8 mouse cellular contexts compared by ENCODE assay signal in the genomic region with DNA sequence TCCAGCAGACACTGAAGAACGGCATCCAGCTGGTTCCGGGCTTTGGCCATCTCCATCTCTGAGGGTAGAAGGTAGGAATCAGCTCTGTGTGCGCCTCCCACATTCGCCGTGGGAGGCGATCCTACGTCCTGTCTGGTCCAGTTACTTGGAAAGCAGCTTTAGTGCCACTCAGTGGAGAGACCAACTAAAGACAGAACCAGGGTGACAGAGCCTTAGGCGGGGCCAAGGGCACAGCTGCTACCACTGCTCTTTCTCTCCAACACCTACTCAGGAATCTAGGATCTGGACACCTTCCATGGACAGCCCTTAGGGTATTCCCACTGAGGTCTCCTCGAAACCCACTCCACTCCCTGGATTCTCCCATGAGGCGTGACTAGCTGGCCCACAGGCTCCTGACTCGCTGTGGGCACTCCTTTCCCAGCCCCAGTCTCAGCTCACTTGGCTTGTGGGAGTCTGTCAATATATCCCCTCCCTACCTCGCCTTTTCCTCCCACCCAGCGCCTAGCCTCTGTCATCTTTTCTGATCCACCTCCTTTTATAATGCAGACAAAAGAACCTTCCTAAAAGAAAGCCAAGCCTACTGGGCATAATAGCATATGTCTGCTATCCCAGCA. TPM values are rescaled to one million over a fixed set of nuclear protein-coding genes. Genes with fewer than 3 reads are reported as not detected.
A peak's percentile ranks its signal among the peaks of the same experiment; 100 is the strongest.
DNase-seq lines count a peak whose midpoint lies in the region; ATAC-seq and TF ChIP-seq lines count a peak whose summit lies in the region.

No protein-coding gene starts in this region.

- H3K9ac ChIP-seq in forebrain, embryonic 11.5 days (ENCODE audit: low read length): no peak overlapping the region
- peak overlapping the region; percentile 67; the same call in 1 of the 2 replicates for H3K9ac ChIP-seq in limb, embryonic 14.5 days (ENCODE audit: low read depth, low read length, severe bottlenecking)

- 0 out of 2 replicates have a peak overlapping the region, but pooled peaks have one; percentile 18 for H3K4me2 ChIP-seq in forebrain, embryonic 11.5 days (ENCODE audit: low read depth, low read length, severe bottlenecking)
- peak overlapping the region; percentile 91; the same call in 1 of the 2 replicates for H3K4me2 ChIP-seq in limb, embryonic 14.5 days (replicated peaks; ENCODE audit: low read depth, low read length, severe bottlenecking)

- peak; percentile 56 for DNase-seq in cerebellum, adult 9-11 months
- no peak for DNase-seq in cerebellum, postnatal 25 days
- peak; percentile 32 for DNase-seq in 3T3-L1 (ENCODE audit: low read depth, low spot score)
- no peak for DNase-seq in forebrain, embryonic 11.5 days (ENCODE audit: low spot score)
- no peak for DNase-seq in limb, embryonic 14.5 days (ENCODE audit: low spot score)
- DNase-seq in spleen, postnatal 14 days (ENCODE audit: low spot score in 2 of 2): no peak
- no peak for DNase-seq in natural killer cell, adult 2 months (ENCODE audit: low spot score in 2 of 2)
- no peak for DNase-seq in urinary bladder, postnatal 4 days (ENCODE audit: low spot score in 2 of 2)

- H3K4me1 ChIP-seq in forebrain, embryonic 11.5 days (replicated peaks; ENCODE audit: control insufficient read depth, insufficient read depth, low read length): peaks cover 7% of the 10 kb centered on the region; the same call in 1 of the 2 replicates
- peaks cover 21% of the 10 kb centered on the region for H3K4me1 ChIP-seq in limb, embryonic 14.5 days (ENCODE audit: control insufficient read depth, insufficient read depth, low read length)

- peaks cover 3% of the 10 kb centered on the region; the same call in 1 of the 2 replicates for H3K36me3 ChIP-seq in forebrain, embryonic 11.5 days (ENCODE audit: control insufficient read depth, insufficient read depth, low read length)
- H3K36me3 ChIP-seq in limb, embryonic 14.5 days (ENCODE audit: control insufficient read depth, insufficient read depth, low read length): peaks cover 37% of the 10 kb centered on the region

- no peak for ATAC-seq in forebrain, embryonic 11.5 days (replicated peaks; ENCODE audit: low FRiP score)
- ATAC-seq in limb, embryonic 14.5 days (ENCODE audit: low FRiP score, low read depth): no peak

- no peaks in the 10 kb centered on the region for H3K27me3 ChIP-seq in forebrain, embryonic 11.5 days (ENCODE audit: control insufficient read depth, insufficient read depth, low read length)
- no peaks in the 10 kb centered on the region for H3K27me3 ChIP-seq in limb, embryonic 14.5 days (ENCODE audit: control insufficient read depth, insufficient read depth, low read length)

- TF ChIP-seq POLR2A in limb, embryonic 14.5 days (IDR thresholded peaks at IDR 0.05; ENCODE audit: borderline replicate concordance, extremely low read depth, insufficient read depth, insufficient read length): no peak

- H3K9me3 ChIP-seq in forebrain, embryonic 11.5 days (ENCODE audit: control insufficient read depth, low read length): no peaks in the 10 kb centered on the region
- H3K9me3 ChIP-seq in limb, embryonic 14.5 days (ENCODE audit: control insufficient read depth, low read length): no peaks in the 10 kb centered on the region

- 87% methylated on average over 13 of the region's 13 CpGs for WGBS in forebrain, embryonic 11.5 days
- WGBS in limb, embryonic 14.5 days: 90% methylated on average over 13 of the region's 13 CpGs

- H3K27ac ChIP-seq in forebrain, embryonic 11.5 days (ENCODE audit: low read depth, low read length): no peak overlapping the region
- H3K27ac ChIP-seq in limb, embryonic 14.5 days (replicated peaks; ENCODE audit: low read depth, low read length): no peak overlapping the region

- no peak overlapping the region for H3K4me3 ChIP-seq in forebrain, embryonic 11.5 days (ENCODE audit: low read depth, low read length)
- no peak overlapping the region for H3K4me3 ChIP-seq in limb, embryonic 14.5 days (replicated peaks; ENCODE audit: low read length)

RNA-seq across cellular contexts. Expression of a gene that starts 1.6 kb away (rescaled TPM):
- 45.7 and 50.2 TPM in 2 replicates for polyA plus RNA-seq in forebrain, embryonic 11.5 days (2014; fragmentation: Nextera tagmentation; extraction: Ambion mirVana)
- polyA plus RNA-seq in limb, embryonic 14.5 days (2012; rRNA removed): 35.8 and 38.7 TPM in 2 replicates
- 38.5 and 45.8 TPM in 2 replicates for polyA plus RNA-seq in limb, embryonic 14.5 days (2014; fragmentation: Nextera tagmentation; extraction: Ambion mirVana)

RNA-seq across cellular contexts. Expression of a gene that starts 5.1 kb away (rescaled TPM):
- polyA plus RNA-seq in forebrain, embryonic 11.5 days (2014; fragmentation: Nextera tagmentation; extraction: Ambion mirVana): 89.2 and 97.5 TPM in 2 replicates
- polyA plus RNA-seq in limb, embryonic 14.5 days (2012; rRNA removed): 71.8 and 75.8 TPM in 2 replicates
- 95.6 and 99.2 TPM in 2 replicates for polyA plus RNA-seq in limb, embryonic 14.5 days (2014; fragmentation: Nextera tagmentation; extraction: Ambion mirVana)

RNA-seq across cellular contexts. Expression of a gene that starts 5.1 kb away (rescaled TPM):
- 12.1 and 13.6 TPM in 2 replicates for polyA plus RNA-seq in forebrain, embryonic 11.5 days (2014; fragmentation: Nextera tagmentation; extraction: Ambion mirVana)
- 7.3 and 8.9 TPM in 2 replicates for polyA plus RNA-seq in limb, embryonic 14.5 days (2012; rRNA removed)
- polyA plus RNA-seq in limb, embryonic 14.5 days (2014; fragmentation: Nextera tagmentation; extraction: Ambion mirVana): 5.0 and 7.4 TPM in 2 replicates

RNA-seq across cellular contexts. Expression of a gene that starts 5.4 kb away (rescaled TPM):
- 96.1 and 99.3 TPM in 2 replicates for polyA plus RNA-seq in forebrain, embryonic 11.5 days (2014; fragmentation: Nextera tagmentation; extraction: Ambion mirVana)
- 141 and 161 TPM in 2 replicates for polyA plus RNA-seq in limb, embryonic 14.5 days (2012; rRNA removed)
- polyA plus RNA-seq in limb, embryonic 14.5 days (2014; fragmentation: Nextera tagmentation; extraction: Ambion mirVana): 136 and 137 TPM in 2 replicates

RNA-seq across cellular contexts. Expression of a gene that starts 5.9 kb away (rescaled TPM):
- polyA plus RNA-seq in forebrain, embryonic 11.5 days (2014; fragmentation: Nextera tagmentation; extraction: Ambion mirVana): 20.0 and 23.6 TPM in 2 replicates
- polyA plus RNA-seq in limb, embryonic 14.5 days (2012; rRNA removed): 31.8 and 47.3 TPM in 2 replicates
- 9.4 and 10.8 TPM in 2 replicates for polyA plus RNA-seq in limb, embryonic 14.5 days (2014; fragmentation: Nextera tagmentation; extraction: Ambion mirVana)

Comparison
In these comparisons a context has a peak if more than half of its experiments do, and no peak if none do; other contexts are left out.
1. DNase-seq: peak in cerebellum, adult 9-11 months (single experiment) and 3T3-L1 (single experiment); none in cerebellum, postnatal 25 days (0 of 2), forebrain, embryonic 11.5 days (single experiment), limb, embryonic 14.5 days (single experiment), spleen, postnatal 14 days (0 of 2), natural killer cell, adult 2 months (0 of 2) and urinary bladder, postnatal 4 days (0 of 2).